Mouse (Mus musculus) right cerebral cortex, postnatal 10 days (tissue): ENCODE measurements around the gene Ncam1.

Experiments
- DNase-seq, 2 experiments: peaks; one replicate each; pipeline ENCODE4 v3.0.0; 2021; ENCODE audit warnings: low spot score in 2 of 2

Gene Ncam1

GRCm38 (mm10) chr9:49755214-49755613 lies 43.5 kb downstream of the Ncam1 start:
- DNase-seq: no peak

GRCm38 (mm10) chr9:49751466-49751865 lies 47.3 kb downstream of the Ncam1 start:
- no peak for DNase-seq

- DNase-seq: no peak
Measured at GRCm38 (mm10) chr9:49746176-49746575, 52.5 kb downstream of the Ncam1 start.

- no peak for DNase-seq
Measured at GRCm38 (mm10) chr9:49745696-49746095, 53.0 kb downstream of the Ncam1 start.

GRCm38 (mm10) chr9:49744286-49744685 lies 54.4 kb downstream of the Ncam1 start:
- no peak for DNase-seq

- no peak for DNase-seq
Measured at GRCm38 (mm10) chr9:49739935-49740334, 58.8 kb downstream of the Ncam1 start.

GRCm38 (mm10) chr9:49738546-49738945 lies 60.2 kb downstream of the Ncam1 start:
- DNase-seq: no peak

GRCm38 (mm10) chr9:49737166-49737565 lies 61.6 kb downstream of the Ncam1 start:
- DNase-seq: peak in 1 of 2 experiments; percentile 34

- DNase-seq: no peak
Measured at GRCm38 (mm10) chr9:49734348-49735007, 64.2 kb downstream of the Ncam1 start.

GRCm38 (mm10) chr9:49733726-49734125 lies 65.0 kb downstream of the Ncam1 start:
- DNase-seq: no peak

- no peak for DNase-seq
Measured at GRCm38 (mm10) chr9:49729479-49729878, 69.2 kb downstream of the Ncam1 start.

- DNase-seq: peak; percentile 34 to 69
Measured at GRCm38 (mm10) chr9:49728211-49728610, 70.5 kb downstream of the Ncam1 start.

GRCm38 (mm10) chr9:49722765-49723164 lies 76.0 kb downstream of the Ncam1 start:
- peak; percentile 80 to 81 for DNase-seq

GRCm38 (mm10) chr9:49715121-49715520 lies 83.6 kb downstream of the Ncam1 start:
- DNase-seq: peak in 1 of 2 experiments; percentile 49

- DNase-seq: no peak
Measured at GRCm38 (mm10) chr9:49714091-49714490, 84.6 kb downstream of the Ncam1 start.

GRCm38 (mm10) chr9:49707646-49708045 lies 91.1 kb downstream of the Ncam1 start:
- DNase-seq: no peak

- no peak for DNase-seq
Measured at GRCm38 (mm10) chr9:49704196-49704967, 94.3 kb downstream of the Ncam1 start.

GRCm38 (mm10) chr9:49695371-49695770 lies 103.4 kb downstream of the Ncam1 start:
- DNase-seq: no peak

- DNase-seq: no peak
Measured at GRCm38 (mm10) chr9:49692791-49693190, 105.9 kb downstream of the Ncam1 start.

GRCm38 (mm10) chr9:49691344-49691743 lies 107.4 kb downstream of the Ncam1 start:
- DNase-seq: no peak

GRCm38 (mm10) chr9:49683566-49684273 lies 115.0 kb downstream of the Ncam1 start:
- no peak for DNase-seq

GRCm38 (mm10) chr9:49681848-49682469 lies 116.8 kb downstream of the Ncam1 start:
- no peak for DNase-seq
